Mouse (Mus musculus) lung, postnatal 36 days (tissue): ENCODE data around the gene Slc9b1.

Experiments used
- DNase-seq: peaks from one replicate; pipeline ENCODE4 v3.0.0; 2022; ENCODE audit warnings: mixed read lengths

Gene Slc9b1

GRCm38 (mm10) chr3:135347739-135348264, at the start of gene Slc9b1:
Slc9b1 (plus strand) TSS chr3:135348029.
- DNase-seq, result peak; percentile 46

GRCm38 (mm10) chr3:135298560-135298959, 49.3 kb upstream of the Slc9b1 start:
- peak; percentile 46 for DNase-seq

- no peak for DNase-seq
These were observed 47.7 kb upstream of the Slc9b1 start for GRCm38 (mm10) chr3:135300081-135300480.

GRCm38 (mm10) chr3:135304060-135304459, 43.8 kb upstream of the Slc9b1 start:
- DNase-seq, result no peak

GRCm38 (mm10) chr3:135304566-135304965, 43.3 kb upstream of the Slc9b1 start:
- DNase-seq, result no peak

GRCm38 (mm10) chr3:135307411-135308259, 40.2 kb upstream of the Slc9b1 start, which contains the start of gene Slc9b2:
Slc9b2 (plus strand) TSS chr3:135307700.
- DNase-seq, result peak; percentile 55

GRCm38 (mm10) chr3:135312916-135313491, 34.8 kb upstream of the Slc9b1 start:
- no peak for DNase-seq

- DNase-seq, result no peak
These were observed 34.1 kb upstream of the Slc9b1 start for GRCm38 (mm10) chr3:135313727-135314126.

- DNase-seq, result no peak
These were observed 33.0 kb upstream of the Slc9b1 start for GRCm38 (mm10) chr3:135314811-135315210.

- DNase-seq, result no peak
These were observed 32.0 kb upstream of the Slc9b1 start for GRCm38 (mm10) chr3:135315720-135316425.

- DNase-seq, result no peak
These were observed 29.5 kb upstream of the Slc9b1 start for GRCm38 (mm10) chr3:135318331-135318730.

- no peak for DNase-seq
These were observed 23.5 kb upstream of the Slc9b1 start for GRCm38 (mm10) chr3:135324354-135324753.

GRCm38 (mm10) chr3:135327176-135327575, 20.7 kb upstream of the Slc9b1 start:
- no peak for DNase-seq

- peak; percentile 9 for DNase-seq
These were observed 20.2 kb upstream of the Slc9b1 start for GRCm38 (mm10) chr3:135327601-135328000.

GRCm38 (mm10) chr3:135328560-135328959, 19.3 kb upstream of the Slc9b1 start:
- DNase-seq, result peak; percentile 83

GRCm38 (mm10) chr3:135332691-135333090, 15.1 kb upstream of the Slc9b1 start:
- DNase-seq, result no peak

- no peak for DNase-seq
These were observed 14.1 kb upstream of the Slc9b1 start for GRCm38 (mm10) chr3:135333763-135334162.

- DNase-seq, result no peak
These were observed 1.2 kb downstream of the Slc9b1 start for GRCm38 (mm10) chr3:135349022-135349421.

GRCm38 (mm10) chr3:135351857-135352256, 4.0 kb downstream of the Slc9b1 start:
- no peak for DNase-seq

GRCm38 (mm10) chr3:135357394-135357793, 9.6 kb downstream of the Slc9b1 start:
- DNase-seq, result no peak

- no peak for DNase-seq
These were observed 28.0 kb downstream of the Slc9b1 start for GRCm38 (mm10) chr3:135375836-135376235.

- DNase-seq, result no peak
These were observed 29.6 kb downstream of the Slc9b1 start for GRCm38 (mm10) chr3:135377445-135377844.

GRCm38 (mm10) chr3:135379868-135380267, 32.0 kb downstream of the Slc9b1 start:
- no peak for DNase-seq
